Mouse (Mus musculus) myocyte (in vitro differentiated cells): ENCODE measurements around the gene Lias. TPM values are rescaled to one million over a fixed set of nuclear protein-coding genes. Genes with fewer than 3 reads are reported as not detected.

Experiments
- H3K27me3 ChIP-seq: one replicate; pipeline ENCODE4 v1.6.1; 2011; ENCODE audit not compliant: control insufficient read depth, insufficient read depth, insufficient read length
- H3K36me3 ChIP-seq: one replicate; pipeline ENCODE4 v1.6.1; 2011; ENCODE audit not compliant: control insufficient read depth, insufficient read depth
- H3K4me2 ChIP-seq: one replicate; pipeline ENCODE4 v1.6.1; 2011; ENCODE audit warnings: low read depth, control low read depth
- H3K4me3 ChIP-seq: one replicate; pipeline ENCODE4 v1.5.1; 2011; ENCODE audit warnings: mild to moderate bottlenecking, control low read depth, moderate library complexity
- H3K79me2 ChIP-seq: one replicate; pipeline ENCODE4 v1.6.1; 2011; ENCODE audit not compliant: control insufficient read depth, insufficient read depth
- H3ac ChIP-seq: one replicate; pipeline ENCODE4 v1.6.1; 2011; ENCODE audit not compliant: control insufficient read depth, insufficient read length
- CEBPB ChIP-seq: IDR thresholded peaks from 2 replicates; pipeline ENCODE4 v1.6.1; 2011; ENCODE audit warnings: mild to moderate bottlenecking, moderate library complexity; ENCODE audit not compliant: poor library complexity, insufficient read depth, severe bottlenecking
- E2F4 ChIP-seq: IDR thresholded peaks from one replicate; pipeline ENCODE4 v1.6.1; 2011; ENCODE audit warnings: mild to moderate bottlenecking, control low read depth, moderate library complexity; ENCODE audit not compliant: insufficient read depth
- MAX ChIP-seq: IDR thresholded peaks from one replicate; pipeline ENCODE4 v1.6.1; 2011; ENCODE audit warnings: low read depth, mild to moderate bottlenecking, control low read depth
- MYOD1 ChIP-seq, 3 experiments: IDR thresholded peaks; one replicate each; pipeline ENCODE4 v1.6.1; 2011; ENCODE audit warnings: control low read depth in 2 of 3, low read depth in 2 of 3, mild to moderate bottlenecking in 2 of 3, moderate library complexity in 1 of 3; ENCODE audit not compliant: insufficient read length in 2 of 3, control insufficient read depth in 1 of 3
- MYOG ChIP-seq, 3 experiments: IDR thresholded peaks; one replicate each; pipeline ENCODE4 v1.6.1; 2011; ENCODE audit warnings: control low read depth in 2 of 3, low read depth in 2 of 3, mild to moderate bottlenecking in 2 of 3; ENCODE audit not compliant: insufficient read length in 2 of 3, control insufficient read depth in 1 of 3, insufficient read depth in 1 of 3
- POLR2A ChIP-seq: IDR thresholded peaks from one replicate; pipeline ENCODE4 v1.6.1; 2011; ENCODE audit warnings: low read depth, mild to moderate bottlenecking, control low read depth, moderate library complexity; ENCODE audit not compliant: insufficient read length
- POLR2AphosphoS2 ChIP-seq: IDR thresholded peaks from one replicate; pipeline ENCODE4 v1.6.1; 2011; ENCODE audit warnings: low read depth, control low read depth; ENCODE audit not compliant: insufficient read length
- REST ChIP-seq: IDR thresholded peaks from one replicate; pipeline ENCODE4 v1.6.1; 2011; ENCODE audit warnings: mild to moderate bottlenecking, control low read depth, moderate library complexity; ENCODE audit not compliant: insufficient read depth, insufficient read length
- SRF ChIP-seq: IDR thresholded peaks from one replicate; pipeline ENCODE4 v1.6.1; 2011; ENCODE audit warnings: low read depth; ENCODE audit not compliant: control insufficient read depth, insufficient read length
- TCF12 ChIP-seq: IDR thresholded peaks from one replicate; pipeline ENCODE4 v1.6.1; 2011; ENCODE audit warnings: mild to moderate bottlenecking, control low read depth; ENCODE audit not compliant: poor library complexity, insufficient read depth, severe bottlenecking
- TCF3 ChIP-seq: IDR thresholded peaks from one replicate; pipeline ENCODE4 v1.6.1; 2011; ENCODE audit warnings: low read depth, control low read depth; ENCODE audit not compliant: insufficient read length
- USF1 ChIP-seq: IDR thresholded peaks from one replicate; pipeline ENCODE4 v1.6.1; 2011; ENCODE audit warnings: low read depth, mild to moderate bottlenecking, control low read depth, moderate library complexity
- polyA plus RNA-seq: library from polyadenylated mRNA; unstranded; fragments of >200 nt; fragmentation: generic; extraction: Trizol; gene quantifications from one replicate; pipeline ENCODE4 v1.2.1, GENCODE M21; 2012; ENCODE audit warnings: missing spikeins

Gene Lias
- polyA plus RNA-seq, 1 experiment, result 22.6 TPM

DNA sequence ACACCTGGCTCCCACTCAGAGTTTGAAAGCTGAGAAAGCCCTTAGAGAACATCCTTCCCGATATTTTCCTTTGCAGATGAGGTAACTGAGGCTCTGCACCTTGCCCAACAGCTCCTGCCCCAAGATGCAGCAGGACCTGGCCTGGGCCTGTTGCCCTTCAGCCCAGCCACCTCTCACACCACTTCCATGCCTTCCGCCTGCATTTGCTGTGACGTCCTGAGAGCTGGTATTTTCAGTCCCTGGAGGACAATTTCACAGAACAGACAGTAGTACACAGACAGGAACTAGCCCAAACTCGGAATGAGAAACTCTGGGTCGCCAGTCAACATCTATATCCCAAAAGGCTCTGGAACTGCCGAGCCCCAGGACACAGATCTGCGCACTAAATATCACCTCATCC is 16.6 kb upstream of the Lias start:
- Histone ChIP-seq H3K79me2 (no peaks in the 10 kb centered on the region), H3K4me3 (no peak overlapping the region), H3K27me3 (peaks cover 4% of the 10 kb centered on the region), H3K36me3 (no peaks in the 10 kb centered on the region), H3ac (no peak overlapping the region), H3K4me2 (no peak overlapping the region)
- TF ChIP-seq REST, result no peak
- no peak for TF ChIP-seq TCF12
- no peak for TF ChIP-seq MYOD1 (IDR thresholded peaks at IDR 0.05; ENCODE audit: control insufficient read depth in 1 of 3, insufficient read length in 2 of 3, low read depth in 2 of 3)
- no peak for TF ChIP-seq SRF
- TF ChIP-seq MYOG (IDR thresholded peaks at IDR 0.05; ENCODE audit: control insufficient read depth in 1 of 3, insufficient read depth in 1 of 3, insufficient read length in 2 of 3, low read depth in 2 of 3), result no peak
- no peak for TF ChIP-seq POLR2A
- TF ChIP-seq USF1, result no peak
- TF ChIP-seq TCF3, result no peak

DNA sequence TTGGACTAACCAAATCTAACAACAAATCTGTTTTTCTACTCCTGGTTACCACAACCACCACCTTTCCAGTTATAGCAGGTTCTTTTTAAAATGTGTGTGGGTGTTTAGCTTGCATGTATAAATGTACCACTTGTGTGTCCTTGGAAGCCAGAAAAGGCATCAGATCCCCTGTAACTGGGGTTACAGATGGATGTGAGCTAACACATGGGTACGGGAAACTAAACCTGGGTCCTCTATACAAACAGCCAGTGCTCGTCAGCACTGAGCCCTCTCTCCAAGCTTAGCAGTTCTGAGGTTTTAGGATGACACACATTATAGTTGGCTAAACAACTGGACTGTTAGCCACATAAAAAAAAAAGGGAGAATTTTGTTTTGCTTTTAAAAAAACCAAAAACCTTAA is 5.6 kb upstream of the Lias start:
- peaks cover 39% of the 10 kb centered on the region for H3K36me3 ChIP-seq

DNA sequence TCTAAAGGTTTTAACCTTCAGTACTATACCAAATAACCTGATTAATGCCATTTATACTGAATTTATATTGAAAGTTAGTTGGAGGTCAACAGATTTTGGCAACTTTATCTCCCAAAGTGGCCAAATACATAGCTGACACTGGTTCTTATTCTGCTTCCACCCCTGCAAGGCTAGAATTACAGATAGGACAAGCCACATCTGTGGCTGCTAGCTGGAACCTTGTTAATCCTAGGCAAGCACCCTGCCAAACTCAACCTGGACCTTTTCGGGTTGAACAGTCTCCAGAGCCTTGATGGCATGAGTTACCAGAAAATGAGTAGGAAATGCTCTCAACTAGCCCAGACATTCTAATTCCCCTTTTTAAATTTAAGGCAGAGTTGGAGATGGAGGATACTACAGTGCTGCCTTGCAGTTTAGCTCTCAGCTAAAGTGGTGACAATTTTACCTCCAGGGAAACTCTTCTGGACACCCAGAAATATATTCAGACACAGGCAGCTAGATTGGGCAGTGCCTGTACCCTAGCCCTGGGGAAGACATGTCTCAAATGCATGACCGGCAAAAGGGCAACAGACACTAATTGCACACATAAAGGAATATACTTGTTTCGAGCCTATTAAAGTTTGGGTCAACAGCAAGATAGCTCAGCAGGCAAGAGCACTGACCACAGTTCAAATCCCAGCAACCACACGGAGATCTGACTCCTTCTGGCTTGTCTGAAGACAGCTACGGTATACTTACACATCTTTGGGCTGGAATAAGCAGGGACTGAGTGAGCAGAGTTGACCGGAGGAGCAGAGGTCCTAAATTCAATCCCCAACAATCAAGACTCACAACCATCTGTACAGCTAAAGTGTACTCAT is 4.1 kb upstream of the Lias start:
- Histone ChIP-seq H3K4me3 (no peak overlapping the region), H3K4me2 (no peak overlapping the region), H3K79me2 (peaks cover 39% of the 10 kb centered on the region), H3ac (no peak overlapping the region), H3K36me3 (peaks cover 39% of the 10 kb centered on the region), H3K27me3 (no peaks in the 10 kb centered on the region)
- peak; percentile 23 for TF ChIP-seq POLR2A
- TF ChIP-seq REST, result no peak
- peak; percentile 64 for TF ChIP-seq POLR2AphosphoS2

More for the DNA sequence above, 5.6 kb upstream of the Lias start:
- TF ChIP-seq USF1 (no peak), MAX (no peak), REST (no peak), TCF3 (no peak), TCF12 (no peak), MYOG (IDR thresholded peaks at IDR 0.05; ENCODE audit: control insufficient read depth in 1 of 3, insufficient read depth in 1 of 3, insufficient read length in 2 of 3, low read depth in 2 of 3) (no peak), E2F4 (no peak)
- Histone ChIP-seq H3K4me3 (no peak overlapping the region), H3K4me2 (no peak overlapping the region), H3K79me2 (peaks cover 26% of the 10 kb centered on the region), H3K27me3 (no peaks in the 10 kb centered on the region), H3ac (no peak overlapping the region)

DNA sequence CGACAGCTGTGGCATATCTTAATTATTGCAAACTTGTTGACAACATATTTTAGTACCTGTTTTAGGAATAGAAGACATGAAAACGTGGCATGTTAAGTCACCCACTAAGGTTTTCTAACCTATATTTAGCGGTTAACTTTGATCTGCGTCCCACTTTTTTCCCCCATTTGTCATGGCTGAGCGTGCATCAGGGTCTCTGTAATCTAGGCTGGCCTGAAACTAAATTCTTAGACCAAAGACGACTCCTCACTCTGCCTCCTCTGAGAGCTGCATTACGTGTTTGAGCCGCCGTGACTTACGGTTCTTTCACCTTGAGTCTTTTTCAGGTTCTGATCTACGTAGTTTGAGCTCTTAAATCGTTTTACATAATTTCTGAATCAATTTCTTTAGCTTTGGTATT is 456 bp downstream of the Lias start:
- no peaks in the 10 kb centered on the region for H3K27me3 ChIP-seq
- peak overlapping the region; percentile 92 for H3K4me2 ChIP-seq
- peaks cover 50% of the 10 kb centered on the region for H3K79me2 ChIP-seq
- H3ac ChIP-seq, result peak overlapping the region; percentile 79
- peaks cover 35% of the 10 kb centered on the region for H3K36me3 ChIP-seq
- TF ChIP-seq MYOG (IDR thresholded peaks at IDR 0.05; ENCODE audit: control insufficient read depth in 1 of 3, insufficient read depth in 1 of 3, insufficient read length in 2 of 3, low read depth in 2 of 3) (no peak), SRF (no peak), POLR2A (no peak), MYOD1 (IDR thresholded peaks at IDR 0.05; ENCODE audit: control insufficient read depth in 1 of 3, insufficient read length in 2 of 3, low read depth in 2 of 3) (no peak), MAX (no peak), USF1 (no peak), TCF3 (no peak), REST (no peak), E2F4 (no peak), CEBPB (no peak), POLR2AphosphoS2 (no peak), TCF12 (no peak)
- H3K4me3 ChIP-seq, result peak overlapping the region; percentile 98

DNA sequence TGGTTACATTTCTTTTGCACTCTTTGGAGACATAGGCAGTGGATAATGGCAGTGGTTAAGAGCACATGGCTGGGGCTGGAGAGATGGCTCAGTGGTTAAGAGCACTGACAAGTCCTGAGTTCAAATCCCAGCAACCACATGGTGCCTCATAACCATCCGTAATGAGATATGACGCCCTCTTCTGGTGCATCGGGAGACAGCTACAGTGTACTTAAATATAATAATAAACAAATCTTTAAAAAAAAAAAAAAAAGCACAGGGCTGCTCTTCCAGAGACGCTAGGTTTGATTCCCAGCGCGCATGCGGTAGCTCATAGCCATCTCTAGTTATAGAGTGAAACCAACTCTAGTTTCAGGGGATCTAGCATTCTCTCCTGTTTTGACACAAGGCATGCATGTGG is 3.1 kb downstream of the Lias start:
- no peak overlapping the region for H3ac ChIP-seq
- peaks cover 37% of the 10 kb centered on the region for H3K79me2 ChIP-seq
- no peak for TF ChIP-seq MAX
- TF ChIP-seq USF1, result no peak
- no peak for TF ChIP-seq MYOG (IDR thresholded peaks at IDR 0.05; ENCODE audit: control insufficient read depth in 1 of 3, insufficient read depth in 1 of 3, insufficient read length in 2 of 3, low read depth in 2 of 3)
- no peak for TF ChIP-seq E2F4
- TF ChIP-seq REST, result no peak
- no peak for TF ChIP-seq MYOD1 (IDR thresholded peaks at IDR 0.05; ENCODE audit: control insufficient read depth in 1 of 3, insufficient read length in 2 of 3, low read depth in 2 of 3)
- no peak for TF ChIP-seq POLR2AphosphoS2
- no peak for TF ChIP-seq POLR2A
- no peak for TF ChIP-seq TCF3
- TF ChIP-seq SRF, result no peak
- TF ChIP-seq CEBPB, result no peak
- TF ChIP-seq TCF12, result no peak
- no peak overlapping the region for H3K4me3 ChIP-seq
- peaks cover 21% of the 10 kb centered on the region for H3K36me3 ChIP-seq
- no peak overlapping the region for H3K4me2 ChIP-seq
- H3K27me3 ChIP-seq, result no peaks in the 10 kb centered on the region
